Mouse (Mus musculus) mouse embryonic stem cell (cell line): ENCODE measurements around the gene Trappc3.

Experiments
- in situ Hi-C, 2 experiments: fragments of 300-500 bp; cut with MboI; formaldehyde crosslinking; loops; 1 replicate in 1 of 2; 3 replicates in 1 of 2; pipeline ENCODE4 v1.14.3; 2019 to 2020; ENCODE audit warnings: low sequenced_read_pairs in 2 of 2, low pct_unique_long_range_greater_than_20kb in 1 of 2, mixed read lengths in 1 of 2; ENCODE audit not compliant: unreplicated experiment in 1 of 2

The Trappc3 gene

DNA sequence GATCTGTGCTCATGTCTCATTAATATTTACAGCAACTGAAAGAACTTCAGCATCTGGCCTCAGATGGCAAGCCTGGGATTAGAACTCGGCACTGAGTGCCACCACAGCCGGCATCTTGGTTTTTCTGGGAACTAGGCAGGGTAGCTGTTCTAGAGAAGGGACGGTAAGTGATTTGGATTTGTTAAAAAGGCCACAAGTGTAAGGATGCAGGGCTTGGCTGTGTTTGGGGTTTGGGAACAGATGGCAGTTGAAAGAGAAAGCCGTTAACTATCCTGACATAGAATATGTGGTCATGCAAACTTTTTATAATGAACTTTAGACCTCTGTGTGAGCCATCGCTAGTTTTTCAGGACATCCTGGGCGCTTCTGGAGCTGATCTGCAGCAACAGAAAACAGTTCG, 450 bp upstream of the Trappc3 start:
- in situ Hi-C loops, result loop anchor here (5.0 kb wide), 1 partner anchor 34 kb away; no protein-coding TSS in a partner anchor

DNA sequence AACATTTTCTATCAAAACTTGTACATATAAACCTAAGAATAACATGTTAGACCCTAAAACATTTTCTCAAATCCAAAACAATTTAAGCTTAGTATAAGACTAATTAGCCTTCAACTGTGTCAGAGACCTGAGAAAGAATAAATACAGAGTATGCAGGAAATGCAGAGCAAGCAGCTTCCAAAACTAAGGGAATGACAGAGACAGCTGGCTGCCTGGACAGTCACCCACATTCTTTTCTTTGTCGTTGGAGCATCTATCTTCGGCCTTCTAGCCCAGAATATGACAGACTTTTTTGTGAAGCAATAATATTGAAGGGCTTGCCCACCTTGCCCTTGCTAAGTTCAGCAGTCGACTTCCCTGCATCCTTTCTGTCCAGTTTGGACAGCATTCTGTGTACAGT, 7.2 kb downstream of the Trappc3 start:
- in situ Hi-C loops, result no loop called here

- in situ Hi-C loops, result no loop called here
Observed at GRCm38 (mm10) chr4:126273753-126274152, 11.6 kb downstream of the Trappc3 start.

DNA sequence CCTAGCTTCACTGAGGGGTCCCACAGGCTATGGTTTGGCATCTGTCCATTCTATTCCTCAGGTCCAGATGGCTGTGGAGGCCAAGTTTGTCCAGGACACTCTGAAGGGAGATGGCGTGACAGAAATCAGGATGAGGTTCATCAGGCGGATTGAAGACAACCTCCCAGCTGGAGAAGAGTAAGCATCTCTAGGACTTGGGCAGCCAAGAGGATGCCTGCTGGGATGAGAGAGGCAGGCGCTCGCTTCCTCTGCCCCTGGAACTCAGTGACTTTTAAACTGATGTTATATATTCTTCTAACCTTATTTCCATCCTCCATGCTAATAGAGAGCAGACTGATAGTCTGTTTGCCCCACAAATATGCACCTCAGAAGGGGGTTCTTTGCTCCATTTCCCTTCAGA, 13.0 kb downstream of the Trappc3 start:
- in situ Hi-C loops, result no loop called here

GRCm38 (mm10) chr4:126275681-126276131, 13.6 kb downstream of the Trappc3 start:
- in situ Hi-C loops, result no loop called here

DNA sequence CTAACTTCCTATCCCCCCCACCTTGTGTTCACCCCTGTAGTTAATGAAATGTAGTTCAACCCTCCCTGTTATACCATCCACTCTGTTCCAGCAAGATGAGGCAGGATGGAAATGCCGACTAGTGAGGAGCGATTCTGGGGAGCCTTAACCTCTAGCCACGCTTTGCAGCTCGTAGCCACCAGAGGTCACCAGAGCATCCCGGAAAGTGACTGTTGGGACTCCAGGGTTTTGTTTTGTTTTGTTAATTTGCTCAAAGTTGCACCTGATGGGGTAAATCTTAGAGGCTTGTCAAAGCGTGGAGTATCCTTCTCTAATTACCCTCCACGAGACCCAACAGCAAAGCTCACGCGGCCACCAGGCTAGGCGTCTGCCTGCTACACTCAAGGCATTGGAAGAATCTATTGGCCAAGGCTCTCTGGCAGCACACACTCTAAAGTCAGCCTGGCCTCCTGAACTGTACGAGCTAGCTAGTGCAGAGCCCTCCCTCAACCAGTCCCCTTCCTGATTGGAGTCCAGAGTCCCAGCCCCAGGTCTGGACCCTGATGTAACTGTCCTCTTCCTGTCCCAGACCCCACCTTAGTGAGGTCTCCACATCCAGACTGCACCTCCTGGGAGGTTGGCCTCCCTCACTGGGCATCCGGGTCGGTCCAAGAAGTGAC, 15.9 kb downstream of the Trappc3 start:
- in situ Hi-C loops, result no loop called here

DNA sequence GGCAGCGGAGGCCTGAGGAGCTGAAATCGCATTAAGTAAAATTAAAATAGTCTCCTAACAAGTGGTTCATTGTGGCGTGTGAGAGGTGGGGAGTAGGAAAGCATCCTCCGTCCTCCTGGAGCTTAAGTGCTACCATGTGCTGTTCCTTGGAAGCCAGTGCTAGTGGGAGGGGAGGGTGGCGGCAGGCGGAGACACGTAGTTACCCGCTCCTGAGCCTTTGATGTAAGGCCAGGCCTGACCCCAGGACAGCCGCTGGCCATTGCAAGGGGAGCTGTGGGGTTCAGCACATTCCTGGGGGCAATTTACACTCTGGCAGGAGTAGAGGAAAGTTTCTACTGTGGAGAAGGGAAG, 16.4 kb downstream of the Trappc3 start:
- in situ Hi-C loops, result no loop called here

DNA sequence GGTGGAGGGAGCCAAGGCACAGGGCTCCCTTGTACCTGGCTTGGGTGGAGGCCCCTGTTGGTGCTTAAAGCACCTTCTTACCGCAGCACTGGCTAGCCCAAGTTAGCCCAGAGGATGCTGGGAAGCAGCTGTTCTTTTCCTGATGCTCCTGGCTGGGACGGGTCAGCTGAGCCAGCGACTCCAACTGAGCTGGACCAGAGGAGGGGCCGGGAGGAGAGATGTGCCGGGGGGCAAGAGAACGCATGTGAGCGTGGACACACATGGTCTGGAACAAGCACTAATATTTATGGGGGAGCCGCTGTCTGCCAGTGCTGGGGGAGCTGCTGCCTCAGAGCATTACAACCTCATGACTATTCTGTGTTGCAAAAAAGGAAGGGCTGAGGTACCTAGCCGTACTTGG, 16.8 kb downstream of the Trappc3 start:
- in situ Hi-C loops, result no loop called here

- in situ Hi-C loops, result no loop called here
Observed at GRCm38 (mm10) chr4:126281706-126282105, 19.6 kb downstream of the Trappc3 start.

DNA sequence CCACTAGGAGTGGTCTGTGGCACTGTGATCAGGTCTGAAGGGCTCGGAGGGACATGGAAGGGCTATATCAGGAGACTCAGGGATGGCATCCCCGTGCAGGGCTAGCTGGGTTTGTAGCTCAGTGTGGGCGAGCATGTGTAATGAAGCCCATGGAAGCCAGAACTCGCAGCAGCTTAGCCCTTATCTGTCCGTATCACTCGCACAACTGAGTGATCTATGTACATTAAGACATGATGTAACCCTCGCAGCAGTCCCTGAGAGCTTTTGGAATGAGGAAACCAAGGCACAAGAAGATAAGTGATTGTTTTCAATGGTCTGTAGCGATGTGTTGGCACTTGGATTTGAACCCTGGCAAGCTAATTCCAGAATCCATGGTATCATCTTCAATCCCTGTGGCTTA, 21.5 kb downstream of the Trappc3 start:
- in situ Hi-C loops, result no loop called here

GRCm38 (mm10) chr4:126286492-126286891, 24.4 kb downstream of the Trappc3 start, which contains the start of gene Col8a2:
Col8a2 (plus strand) TSS chr4:126286793.
- in situ Hi-C loops, result no loop called here

DNA sequence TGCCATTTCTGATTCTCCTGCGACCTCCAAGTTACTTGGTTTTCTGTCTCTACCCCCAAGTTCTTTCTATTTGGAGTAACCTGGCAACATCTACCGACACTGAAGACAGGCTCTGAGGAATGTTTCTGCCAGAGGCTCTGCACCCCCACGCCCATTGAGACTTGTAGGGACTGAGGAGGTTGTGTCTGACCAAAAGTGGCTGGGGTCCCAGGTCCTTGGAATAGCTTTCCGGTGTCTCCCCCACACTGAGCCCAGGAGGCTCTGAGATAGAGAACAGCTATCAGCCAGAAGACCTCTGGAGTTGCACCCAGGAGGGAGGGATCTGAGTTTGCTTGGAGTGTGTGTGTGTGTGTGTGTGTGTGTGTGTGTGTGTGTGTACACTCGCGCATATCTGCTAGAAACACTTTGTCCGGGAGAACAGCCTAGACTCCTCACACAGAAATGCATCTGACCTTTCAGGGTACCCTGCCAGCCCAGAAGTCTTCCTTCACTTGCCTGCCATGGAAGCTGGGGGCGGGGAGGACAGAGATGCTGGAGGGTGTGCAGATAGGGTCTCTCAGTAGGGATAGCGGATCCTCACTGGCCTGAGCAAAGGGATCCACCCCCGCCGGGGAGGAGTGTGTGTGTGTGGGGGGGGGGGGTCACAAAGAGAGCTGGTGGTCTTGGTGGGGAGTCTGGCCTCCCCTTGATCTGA, 25.3 kb downstream of the Trappc3 start:
- in situ Hi-C loops, result no loop called here

DNA sequence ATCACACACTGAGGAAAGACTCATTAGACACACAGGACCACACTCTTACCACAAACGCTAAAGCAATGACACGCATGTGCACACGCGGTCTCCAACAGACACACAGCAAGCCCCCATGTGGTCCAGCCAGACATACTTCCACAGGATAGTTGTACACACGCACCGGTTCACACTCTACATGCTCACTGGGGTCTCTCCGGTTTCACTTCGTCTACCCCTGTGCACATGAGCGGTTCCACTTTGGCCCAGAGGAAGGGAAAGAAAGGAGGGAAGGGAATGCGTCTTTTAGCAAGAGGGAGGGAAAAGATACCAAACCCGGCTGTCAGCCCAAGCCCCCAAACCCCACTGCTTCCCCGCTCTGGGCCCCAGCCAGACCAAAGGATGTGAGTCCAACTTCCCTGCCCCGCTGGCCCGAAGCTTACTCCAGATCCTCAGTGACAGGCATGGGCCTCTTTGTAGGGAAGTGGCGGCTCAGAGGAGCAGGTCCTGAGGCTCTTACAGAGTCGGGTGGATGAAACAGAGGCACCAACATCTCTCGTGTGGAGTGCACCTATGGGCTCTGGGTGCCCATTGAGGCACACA, 26.1 kb downstream of the Trappc3 start:
- in situ Hi-C loops, result no loop called here

DNA sequence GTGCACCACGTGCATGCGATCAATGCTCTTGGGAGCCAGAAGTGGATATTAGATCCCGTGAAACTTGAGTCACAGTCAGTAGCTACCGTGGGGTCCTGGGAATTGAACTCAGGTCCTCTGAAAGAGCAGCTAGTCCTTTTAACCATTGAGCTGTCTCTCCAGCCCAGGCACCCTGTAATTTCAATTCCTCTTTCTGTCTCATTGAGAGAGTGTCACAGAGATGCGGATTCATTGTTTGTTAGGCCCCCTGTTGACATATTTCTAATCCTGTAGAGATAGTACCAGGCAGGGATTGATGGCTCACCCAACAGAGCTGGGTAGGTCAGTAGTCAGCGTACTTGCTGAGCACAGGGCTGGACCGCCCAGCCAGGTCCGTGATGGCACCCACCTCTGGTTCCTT, 28.2 kb downstream of the Trappc3 start:
- in situ Hi-C loops, result no loop called here

DNA sequence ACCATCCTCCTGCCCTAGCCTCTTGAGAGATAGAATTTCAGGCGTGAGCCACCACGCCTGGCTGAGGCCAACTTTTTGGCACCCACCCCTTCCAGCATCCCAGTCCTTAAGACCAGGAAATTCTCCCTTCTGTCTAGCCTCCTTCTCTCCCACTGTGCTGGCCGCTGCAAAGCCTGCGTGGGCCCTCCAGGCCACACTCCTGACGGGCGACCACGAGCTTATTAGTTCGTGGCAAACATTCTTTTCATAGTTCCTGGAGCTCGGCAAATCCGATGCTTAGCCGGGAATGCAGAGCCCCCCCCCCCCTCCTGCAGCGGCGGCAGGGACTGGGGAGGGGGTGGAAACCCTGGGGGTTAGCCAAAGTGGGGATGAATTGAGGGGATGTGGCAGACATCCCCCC, 29.1 kb downstream of the Trappc3 start:
- in situ Hi-C loops, result no loop called here

GRCm38 (mm10) chr4:126295152-126295551, 33.0 kb downstream of the Trappc3 start:
- in situ Hi-C loops, result no loop called here

GRCm38 (mm10) chr4:126295937-126296336, 33.8 kb downstream of the Trappc3 start:
- in situ Hi-C loops, result no loop called here

- in situ Hi-C loops, result no loop called here
Observed at GRCm38 (mm10) chr4:126296617-126297101, 34.5 kb downstream of the Trappc3 start.

DNA sequence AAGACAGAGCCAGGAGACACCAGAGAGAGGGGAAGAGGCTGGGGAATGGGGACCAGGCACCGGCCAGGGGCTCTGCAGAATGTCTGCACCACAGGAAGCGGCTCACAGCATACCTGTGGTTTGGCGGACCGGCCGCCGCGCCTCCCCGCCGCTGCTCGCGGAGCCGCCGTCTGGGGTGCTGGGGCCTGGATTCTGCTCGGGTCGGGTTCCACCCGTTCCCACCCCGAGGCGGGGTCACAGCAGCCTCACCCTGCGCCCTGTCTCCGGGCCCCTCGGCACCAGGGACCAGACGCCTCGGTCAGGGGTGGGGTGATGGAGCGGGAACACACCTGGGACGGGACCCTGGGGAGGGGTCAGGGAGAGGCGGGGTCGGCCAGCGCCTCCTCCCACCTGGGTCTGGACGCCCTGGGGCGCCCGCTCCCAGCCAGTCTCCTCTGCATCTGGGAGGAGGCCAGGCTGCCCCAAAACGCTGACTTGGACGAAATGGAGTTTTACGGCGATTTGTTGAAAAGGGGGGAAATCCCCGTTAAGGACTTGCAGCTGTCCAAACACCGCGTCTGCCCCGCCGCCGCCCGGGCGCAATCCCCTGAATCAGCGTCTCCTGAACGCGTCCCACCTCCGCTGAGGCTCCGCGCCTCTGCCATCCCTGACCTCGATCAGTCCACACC, 38.9 kb downstream of the Trappc3 start:
- in situ Hi-C loops, result loop anchor here in 1 of 2 experiments (10.0 kb wide), 1 partner anchor 76 kb away; no protein-coding TSS in a partner anchor
